Mouse (Mus musculus): ENCODE data around the gene Rnase10. TPM values are rescaled to one million over a fixed set of nuclear protein-coding genes. Genes with fewer than 3 reads are reported as not detected.

Rnase10 gene
- total RNA-seq (2023): not detected

GRCm38 (mm10) chr14:51007152-51007801, at the start of gene Rnase10:
Gene Rnase10 (plus strand): TSS chr14:51007751.

GRCm38 (mm10) chr14:51041769-51042168, 34.2 kb downstream of the Rnase10 start, which contains the start of gene Rnase9:
Gene Rnase9 (minus strand): TSS chr14:51041869.

GRCm38 (mm10) chr14:51050063-51050462, 42.5 kb downstream of the Rnase10 start, which contains the start of gene Rnase11:
Gene Rnase11 (minus strand): TSS chr14:51050163.

GRCm38 (mm10) chr14:51057401-51057831, 49.9 kb downstream of the Rnase10 start, which contains the start of gene Rnase12:
Gene Rnase12 (minus strand): TSS chr14:51057661.

Other genes starting within 250 kb of the Rnase10 start
- 10 to 100 TPM; 91.2 to 96.0 TPM for gene Ttc5, start 222.2 kb upstream of the Rnase10 start, total RNA-seq (2023)
- not detected for gene Ccnb1ip1, start 200.0 kb upstream of the Rnase10 start, total RNA-seq (2023)
- gene Parp2, start 199.9 kb upstream of the Rnase10 start, total RNA-seq (2023): 10 to 100 TPM; 51.5 to 70.1 TPM
- 10 to 100 TPM; 51.1 to 62.5 TPM for gene Tep1, start 137.2 kb upstream of the Rnase10 start, total RNA-seq (2023)
- not detected for gene Klhl33, start 110.2 kb upstream of the Rnase10 start, total RNA-seq (2023)
- gene Osgep, start 82.9 kb upstream of the Rnase10 start, total RNA-seq (2023): 10 to 100 TPM; 49.9 to 57.8 TPM
- 10 to 100 TPM; 45.1 to 50.3 TPM for gene Apex1, start 82.8 kb upstream of the Rnase10 start, total RNA-seq (2023)
- 100 to 1,000 TPM; 183 to 202 TPM for gene Pip4p1, start 76.9 kb upstream of the Rnase10 start, total RNA-seq (2023)
- gene Pnp, start 76.7 kb upstream of the Rnase10 start, total RNA-seq (2023): 10 to 100 TPM; 29.7 to 39.1 TPM
- 10 to 100 TPM; 25.6 to 26.2 TPM for gene Gm49342, start 63.2 kb upstream of the Rnase10 start, total RNA-seq (2023)
- gene Pnp2, start 51.8 kb upstream of the Rnase10 start, total RNA-seq (2023): 1 to 10 TPM; 1.2 to 1.9 TPM
- not detected for gene Rnase9, start 34.1 kb downstream of the Rnase10 start, total RNA-seq (2023)
- gene Rnase11, start 42.4 kb downstream of the Rnase10 start, total RNA-seq (2023): not detected
- 1 to 10 TPM; 1.5 to 1.8 TPM for gene Rnase12, start 49.9 kb downstream of the Rnase10 start, total RNA-seq (2023)
- not detected for gene Olfr750, start 66.7 kb downstream of the Rnase10 start, total RNA-seq (2023)
- under 1 TPM; 0.49 to 0.65 TPM for gene Rnase4, start 83.3 kb downstream of the Rnase10 start, total RNA-seq (2023)
- gene Ang, start 83.4 kb downstream of the Rnase10 start, total RNA-seq (2023): under 1 TPM in 1 of 2 experiments, not detected in 1; 0.83 TPM
- gene Eddm3b, start 106.7 kb downstream of the Rnase10 start, total RNA-seq (2023): not detected
- 100 to 1,000 TPM; 134 to 155 TPM for gene Rnase6, start 116.2 kb downstream of the Rnase10 start, total RNA-seq (2023)
- not detected for gene Rnase1, start 139.0 kb downstream of the Rnase10 start, total RNA-seq (2023)
- gene Rnase2b, start 154.5 kb downstream of the Rnase10 start, total RNA-seq (2023): not detected
- gene Ang2, start 191.4 kb downstream of the Rnase10 start, total RNA-seq (2023): not detected
- gene Ear14, start 195.6 kb downstream of the Rnase10 start, total RNA-seq (2023): not detected
- gene Rnase2a, start 248.4 kb downstream of the Rnase10 start, total RNA-seq (2023): not detected

Measured in B cell, adult 67 days (primary cell).